Mouse (Mus musculus): Measurements from ENCODE around the gene Setd2. TPM values are rescaled to one million over a fixed set of nuclear protein-coding genes. Genes with fewer than 3 reads are reported as not detected.

Setd2 gene
- polyA plus RNA-seq, 1 experiment from 2014 or later: 58.1 TPM

DNA sequence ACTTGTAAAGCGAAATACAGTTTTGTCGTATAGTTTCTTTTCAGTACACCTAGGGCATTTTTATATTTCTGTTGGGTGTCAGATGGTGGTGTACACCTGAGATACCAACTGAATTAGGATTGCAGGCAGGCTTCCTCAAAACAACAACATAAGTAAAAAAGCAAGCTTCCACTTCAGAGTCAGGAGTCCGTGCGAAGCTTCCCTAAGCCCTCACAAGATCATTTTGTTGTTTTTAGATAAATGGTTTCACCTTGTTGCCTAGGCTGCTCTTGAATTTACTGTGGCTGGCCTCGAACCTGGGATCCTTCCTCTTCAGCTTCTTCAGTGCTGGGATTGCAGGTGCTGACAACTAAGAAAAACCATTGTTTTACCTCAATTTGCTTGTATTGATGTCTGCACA lies 1.2 kb downstream of the Setd2 start:
- Histone ChIP-seq H3K4me2 (ENCODE audit: low read length) (peak overlapping the region; percentile 71), H3K4me3 (replicated peaks; ENCODE audit: low read depth, low read length) (peak overlapping the region; percentile 100), H3K9me3 (ENCODE audit: control insufficient read depth, low read length) (no peaks in the 10 kb centered on the region), H3K27me3 (ENCODE audit: control insufficient read depth, insufficient read depth, low read length) (no peaks in the 10 kb centered on the region), H3K9ac (replicated peaks; ENCODE audit: low read length) (peak overlapping the region; percentile 99), H3K4me1 (ENCODE audit: control insufficient read depth, insufficient read depth, low read length) (peaks cover 28% of the 10 kb centered on the region), H3K27ac (replicated peaks; ENCODE audit: low read depth, low read length) (peak overlapping the region; percentile 99; the same call in 1 of the 2 replicates), H3K36me3 (ENCODE audit: control insufficient read depth, insufficient read depth, low read length) (no peaks in the 10 kb centered on the region)
- 46% methylated on average over 5 of the region's 5 CpGs for WGBS
- no peak for DNase-seq
- no peak for ATAC-seq (ENCODE audit: low FRiP score, low TSS enrichment)

DNA sequence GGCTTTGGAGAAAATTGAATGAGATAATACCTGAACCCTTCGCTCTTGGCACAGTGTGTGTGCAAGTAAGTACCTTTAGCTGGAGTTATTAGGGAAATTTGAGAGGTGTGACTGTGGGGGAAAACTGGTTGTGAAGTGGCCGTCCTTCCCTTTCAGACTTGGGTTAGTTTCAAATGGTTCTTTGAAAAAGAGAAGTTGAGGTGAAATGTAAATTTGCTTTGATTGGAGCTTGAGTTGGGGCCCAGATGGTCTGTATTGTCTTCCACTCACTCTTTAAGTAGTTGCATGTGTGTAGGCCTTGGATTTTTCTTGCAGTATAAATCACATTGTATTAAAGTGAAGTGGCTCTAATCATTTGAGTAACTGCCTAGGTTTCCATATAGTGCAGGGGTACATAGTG lies 2.7 kb downstream of the Setd2 start:
- H3K9ac ChIP-seq (replicated peaks; ENCODE audit: low read length): no peak overlapping the region; the same call in 1 of the 2 replicates
- no peaks in the 10 kb centered on the region for H3K36me3 ChIP-seq (ENCODE audit: control insufficient read depth, insufficient read depth, low read length)
- DNase-seq (no peak), ATAC-seq (ENCODE audit: low FRiP score, low TSS enrichment) (no peak)
- peaks cover 28% of the 10 kb centered on the region for H3K4me1 ChIP-seq (ENCODE audit: control insufficient read depth, insufficient read depth, low read length)
- peak overlapping the region; percentile 71 for H3K4me2 ChIP-seq (ENCODE audit: low read length)
- H3K27me3 ChIP-seq (ENCODE audit: control insufficient read depth, insufficient read depth, low read length): no peaks in the 10 kb centered on the region
- no peak overlapping the region for H3K27ac ChIP-seq (replicated peaks; ENCODE audit: low read depth, low read length)
- no peak overlapping the region for H3K4me3 ChIP-seq (replicated peaks; ENCODE audit: low read depth, low read length)
- 73% methylated on average over 2 of the region's 2 CpGs for WGBS
- no peaks in the 10 kb centered on the region for H3K9me3 ChIP-seq (ENCODE audit: control insufficient read depth, low read length)

DNA sequence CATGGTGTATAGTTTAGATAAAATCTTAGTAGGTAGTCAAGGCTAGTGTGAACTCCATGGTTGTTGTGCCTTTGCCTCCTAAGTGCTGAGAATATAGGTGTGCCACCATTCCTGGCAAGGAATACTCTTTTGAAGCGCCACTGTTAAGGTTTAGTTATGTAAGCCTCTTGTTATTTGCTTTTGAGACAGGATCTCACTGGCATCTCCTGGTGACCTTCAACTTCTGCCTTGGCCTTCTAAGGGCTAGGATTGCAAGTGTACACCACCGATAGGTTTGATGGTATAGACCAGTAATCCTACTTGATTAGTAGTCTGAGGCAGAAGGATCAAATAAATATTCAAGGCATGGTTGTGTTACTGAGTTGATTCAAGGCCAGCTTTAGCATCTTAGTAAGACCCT lies 4.2 kb downstream of the Setd2 start:
- DNase-seq (no peak), ATAC-seq (ENCODE audit: low FRiP score, low TSS enrichment) (no peak)
- Histone ChIP-seq H3K36me3 (ENCODE audit: control insufficient read depth, insufficient read depth, low read length) (no peaks in the 10 kb centered on the region), H3K27ac (replicated peaks; ENCODE audit: low read depth, low read length) (no peak overlapping the region), H3K9ac (replicated peaks; ENCODE audit: low read length) (no peak overlapping the region), H3K27me3 (ENCODE audit: control insufficient read depth, insufficient read depth, low read length) (no peaks in the 10 kb centered on the region), H3K4me3 (replicated peaks; ENCODE audit: low read depth, low read length) (no peak overlapping the region), H3K9me3 (ENCODE audit: control insufficient read depth, low read length) (no peaks in the 10 kb centered on the region), H3K4me1 (ENCODE audit: control insufficient read depth, insufficient read depth, low read length) (peaks cover 21% of the 10 kb centered on the region), H3K4me2 (ENCODE audit: low read length) (no peak overlapping the region)
- 93% methylated on average over 2 of the region's 2 CpGs for WGBS

DNA sequence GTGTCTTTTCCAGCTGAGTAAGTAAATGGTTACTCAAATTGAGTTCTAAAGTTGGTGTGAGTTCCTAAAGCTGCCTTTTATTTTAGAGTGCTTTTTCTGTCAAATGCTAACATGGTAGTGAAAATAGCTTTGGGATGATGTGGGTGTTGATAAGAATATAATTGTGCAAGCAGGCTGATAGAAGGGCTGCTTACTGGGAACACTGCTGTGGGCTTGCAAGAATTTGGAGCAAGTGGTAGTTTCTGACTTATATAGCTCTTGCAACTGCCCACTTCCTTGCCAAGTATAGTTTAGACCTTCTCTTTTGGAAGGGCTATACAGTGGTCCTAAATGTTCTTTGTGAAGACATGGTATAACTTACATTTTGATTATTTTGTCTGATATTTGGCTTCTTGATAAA lies 6.1 kb downstream of the Setd2 start:
- no peak overlapping the region for H3K27ac ChIP-seq (replicated peaks; ENCODE audit: low read depth, low read length)

DNA sequence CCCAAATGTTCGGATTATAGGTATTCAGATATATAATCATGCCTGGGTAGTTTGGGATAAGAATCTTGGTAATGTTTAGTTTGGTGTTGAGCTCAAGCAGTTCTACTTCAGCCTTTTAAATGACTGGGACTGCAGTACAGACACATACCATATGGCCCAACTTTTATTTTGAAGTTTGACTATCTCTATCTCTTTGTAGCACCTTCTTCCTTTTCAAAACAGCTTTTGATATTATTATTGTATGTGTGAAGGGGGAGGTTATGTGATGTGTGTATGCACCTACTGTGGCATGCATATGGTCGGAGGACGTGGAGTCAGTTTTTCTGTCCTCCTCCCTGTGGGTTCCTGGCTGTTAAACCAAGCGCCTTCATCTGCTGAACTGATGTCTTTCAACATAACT lies 9.6 kb downstream of the Setd2 start:
- Histone ChIP-seq H3K4me3 (replicated peaks; ENCODE audit: low read depth, low read length) (no peak overlapping the region), H3K27ac (replicated peaks; ENCODE audit: low read depth, low read length) (no peak overlapping the region), H3K9me3 (ENCODE audit: control insufficient read depth, low read length) (no peaks in the 10 kb centered on the region), H3K4me2 (ENCODE audit: low read length) (no peak overlapping the region), H3K36me3 (ENCODE audit: control insufficient read depth, insufficient read depth, low read length) (peaks cover under 1% of the 10 kb centered on the region; the same call in 1 of the 2 replicates), H3K9ac (replicated peaks; ENCODE audit: low read length) (no peak overlapping the region), H3K4me1 (ENCODE audit: control insufficient read depth, insufficient read depth, low read length) (no peaks in the 10 kb centered on the region), H3K27me3 (ENCODE audit: control insufficient read depth, insufficient read depth, low read length) (no peaks in the 10 kb centered on the region)
- 91% methylated on average over 4 of the region's 4 CpGs for WGBS
- no peak for DNase-seq
- ATAC-seq (ENCODE audit: low FRiP score, low TSS enrichment): no peak

More for the DNA sequence above, 6.1 kb downstream of the Setd2 start:
- Histone ChIP-seq H3K9me3 (ENCODE audit: control insufficient read depth, low read length) (no peaks in the 10 kb centered on the region), H3K4me3 (replicated peaks; ENCODE audit: low read depth, low read length) (no peak overlapping the region), H3K4me2 (ENCODE audit: low read length) (no peak overlapping the region), H3K4me1 (ENCODE audit: control insufficient read depth, insufficient read depth, low read length) (peaks cover 21% of the 10 kb centered on the region), H3K27me3 (ENCODE audit: control insufficient read depth, insufficient read depth, low read length) (no peaks in the 10 kb centered on the region), H3K9ac (replicated peaks; ENCODE audit: low read length) (no peak overlapping the region), H3K36me3 (ENCODE audit: control insufficient read depth, insufficient read depth, low read length) (no peaks in the 10 kb centered on the region)
- DNase-seq (no peak), ATAC-seq (ENCODE audit: low FRiP score, low TSS enrichment) (no peak)

DNA sequence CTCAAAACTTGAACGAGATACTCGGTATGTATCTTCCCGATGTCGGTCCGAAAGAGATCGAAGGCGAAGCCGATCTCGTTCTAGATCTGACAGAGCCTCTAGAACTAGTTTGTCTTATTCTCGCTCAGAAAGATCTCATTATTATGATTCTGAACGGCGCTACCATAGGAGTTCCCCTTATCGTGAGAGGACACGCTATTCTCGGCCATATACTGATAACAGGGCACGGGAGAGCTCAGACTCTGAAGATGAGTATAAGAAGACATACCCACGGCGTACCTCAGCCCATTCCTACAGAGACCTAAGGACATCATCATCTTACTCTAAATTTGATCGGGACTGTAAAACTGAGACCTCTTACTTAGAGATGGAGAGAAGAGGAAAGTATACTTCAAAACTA lies 15.9 kb downstream of the Setd2 start:
- Histone ChIP-seq H3K9me3 (ENCODE audit: control insufficient read depth, low read length) (no peaks in the 10 kb centered on the region), H3K27me3 (ENCODE audit: control insufficient read depth, insufficient read depth, low read length) (no peaks in the 10 kb centered on the region), H3K36me3 (ENCODE audit: control insufficient read depth, insufficient read depth, low read length) (peaks cover 58% of the 10 kb centered on the region), H3K4me2 (ENCODE audit: low read length) (no peak overlapping the region), H3K4me3 (replicated peaks; ENCODE audit: low read depth, low read length) (no peak overlapping the region), H3K27ac (replicated peaks; ENCODE audit: low read depth, low read length) (no peak overlapping the region), H3K9ac (replicated peaks; ENCODE audit: low read length) (no peak overlapping the region), H3K4me1 (ENCODE audit: control insufficient read depth, insufficient read depth, low read length) (no peaks in the 10 kb centered on the region)
- ATAC-seq (ENCODE audit: low FRiP score, low TSS enrichment): no peak
- DNase-seq: no peak
- WGBS: 97% methylated on average over 19 of the region's 19 CpGs

DNA sequence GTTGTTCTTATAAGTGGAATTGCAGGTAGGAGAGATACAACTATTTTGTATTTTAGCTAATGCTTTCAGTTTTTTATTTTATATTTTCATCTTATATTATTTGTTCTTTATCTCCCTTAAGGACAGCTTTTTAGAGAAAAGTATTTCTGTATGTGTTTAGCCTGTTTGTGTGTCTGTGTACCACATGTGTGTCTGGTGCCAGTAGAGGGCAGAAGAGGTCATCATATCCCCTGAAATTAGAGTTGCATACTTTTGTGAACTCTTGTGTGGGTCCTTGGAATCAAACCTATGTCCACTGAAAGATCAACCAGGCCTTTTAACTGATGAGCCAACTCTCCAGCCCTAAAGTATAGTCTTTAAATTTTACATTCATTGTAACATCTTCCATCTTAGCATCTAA lies 35.9 kb downstream of the Setd2 start:
- Histone ChIP-seq H3K4me3 (replicated peaks; ENCODE audit: low read depth, low read length) (no peak overlapping the region), H3K4me2 (ENCODE audit: low read length) (no peak overlapping the region), H3K27me3 (ENCODE audit: control insufficient read depth, insufficient read depth, low read length) (no peaks in the 10 kb centered on the region), H3K4me1 (ENCODE audit: control insufficient read depth, insufficient read depth, low read length) (no peaks in the 10 kb centered on the region), H3K27ac (replicated peaks; ENCODE audit: low read depth, low read length) (no peak overlapping the region), H3K9ac (replicated peaks; ENCODE audit: low read length) (no peak overlapping the region), H3K36me3 (ENCODE audit: control insufficient read depth, insufficient read depth, low read length) (peaks cover 80% of the 10 kb centered on the region), H3K9me3 (ENCODE audit: control insufficient read depth, low read length) (no peaks in the 10 kb centered on the region)
- ATAC-seq (ENCODE audit: low FRiP score, low TSS enrichment) (no peak), DNase-seq (peak; percentile 15)

DNA sequence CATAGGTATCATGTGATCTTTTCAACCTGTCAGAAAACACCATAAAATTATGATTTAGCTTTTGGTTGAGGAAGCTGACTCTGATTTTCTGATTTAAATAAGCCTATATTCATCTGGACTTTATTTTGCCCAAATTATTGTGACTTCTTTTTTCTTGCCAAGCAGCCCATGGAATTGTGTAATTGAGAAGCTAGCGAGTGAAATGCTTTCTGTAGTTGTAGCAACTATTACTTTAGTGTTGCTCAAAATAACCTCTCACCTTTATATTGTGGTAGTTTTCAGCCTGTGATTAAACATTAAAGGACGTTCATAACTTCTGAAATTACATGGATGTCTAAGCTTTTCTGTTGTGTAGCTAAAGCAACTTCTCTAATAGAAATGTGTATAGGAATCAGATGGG lies 49.8 kb downstream of the Setd2 start:
- Histone ChIP-seq H3K9me3 (ENCODE audit: control insufficient read depth, low read length) (no peaks in the 10 kb centered on the region), H3K27me3 (ENCODE audit: control insufficient read depth, insufficient read depth, low read length) (no peaks in the 10 kb centered on the region), H3K9ac (replicated peaks; ENCODE audit: low read length) (no peak overlapping the region), H3K36me3 (ENCODE audit: control insufficient read depth, insufficient read depth, low read length) (peaks cover 16% of the 10 kb centered on the region), H3K4me1 (ENCODE audit: control insufficient read depth, insufficient read depth, low read length) (no peaks in the 10 kb centered on the region), H3K4me2 (ENCODE audit: low read length) (no peak overlapping the region), H3K27ac (replicated peaks; ENCODE audit: low read depth, low read length) (no peak overlapping the region), H3K4me3 (replicated peaks; ENCODE audit: low read depth, low read length) (no peak overlapping the region)
- ATAC-seq (ENCODE audit: low FRiP score, low TSS enrichment): no peak
- 92% methylated on average over 2 of the region's 2 CpGs for WGBS
- DNase-seq: no peak

DNA sequence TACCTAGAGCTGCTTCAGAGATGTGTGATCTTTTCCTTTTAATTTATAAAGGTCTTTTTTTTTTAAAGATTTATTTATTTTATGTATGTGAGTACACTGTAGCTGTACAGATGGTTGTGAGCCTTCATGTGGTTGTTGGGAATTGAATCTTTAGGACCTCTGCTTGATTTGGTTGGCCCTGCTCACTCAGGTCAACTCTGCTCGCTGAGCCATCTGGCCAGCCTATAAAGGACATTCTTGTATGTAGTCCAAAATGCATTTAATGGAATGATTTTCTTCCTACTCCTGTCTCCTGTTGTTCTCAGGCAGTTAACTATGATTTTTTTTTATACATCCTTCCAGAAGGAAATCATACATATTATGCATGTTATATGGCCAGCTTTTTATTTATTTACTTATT lies 51.1 kb downstream of the Setd2 start:
- no peak overlapping the region for H3K9ac ChIP-seq (replicated peaks; ENCODE audit: low read length)
- WGBS: 98% methylated on average over 1 of the region's 1 CpGs
- ATAC-seq (ENCODE audit: low FRiP score, low TSS enrichment) (no peak), DNase-seq (no peak)
- no peaks in the 10 kb centered on the region for H3K9me3 ChIP-seq (ENCODE audit: control insufficient read depth, low read length)
- 0 out of 2 replicates have a peak, but pooled peaks cover 11% of the 10 kb centered on the region for H3K36me3 ChIP-seq (ENCODE audit: control insufficient read depth, insufficient read depth, low read length)
- H3K4me3 ChIP-seq (replicated peaks; ENCODE audit: low read depth, low read length): no peak overlapping the region
- no peak overlapping the region for H3K4me2 ChIP-seq (ENCODE audit: low read length)
- no peaks in the 10 kb centered on the region for H3K27me3 ChIP-seq (ENCODE audit: control insufficient read depth, insufficient read depth, low read length)
- no peaks in the 10 kb centered on the region for H3K4me1 ChIP-seq (ENCODE audit: control insufficient read depth, insufficient read depth, low read length)
- H3K27ac ChIP-seq (replicated peaks; ENCODE audit: low read depth, low read length): no peak overlapping the region

Measured in midbrain, embryonic 14.5 days (tissue).